Mouse (Mus musculus) liver, postnatal 0 days (tissue): ENCODE measurements around the gene Trp53i11. TPM values are rescaled to one million over a fixed set of nuclear protein-coding genes. Genes with fewer than 3 reads are reported as not detected.

Experiments
- ATAC-seq: fragments of 200-750 bp; cut with Nextera tagmentation; 2 replicates; pipeline ENCODE4 v1.8.0; 2017; ENCODE audit warnings: mild to moderate bottlenecking, moderate library complexity
- DNase-seq: peaks from one replicate; pipeline ENCODE4 v3.0.0-alpha.2; 2016
- H3K27ac ChIP-seq: fragments of 300-500 bp; sonication (generic); 2 replicates; pipeline ENCODE4 v1.5.1; 2014; ENCODE audit warnings: antibody characterized with exemption, moderate library complexity, mild to moderate bottlenecking, low read depth
- H3K27me3 ChIP-seq: fragments of 300-500 bp; sonication (generic); 2 replicates; pipeline ENCODE4 v1.6.1; 2014; ENCODE audit warnings: low read length, control low read depth, mixed read lengths; ENCODE audit not compliant: insufficient read depth
- H3K36me3 ChIP-seq: fragments of 300-500 bp; sonication (generic); replicated peaks from 2 replicates; pipeline ENCODE4 v1.6.1; 2014; ENCODE audit warnings: mild to moderate bottlenecking, control low read depth, low read length, moderate library complexity, mixed read lengths; ENCODE audit not compliant: insufficient read depth
- H3K4me1 ChIP-seq: fragments of 300-500 bp; sonication (generic); 2 replicates; pipeline ENCODE4 v1.6.1; 2014; ENCODE audit warnings: antibody characterized with exemption, mild to moderate bottlenecking, control low read depth; ENCODE audit not compliant: insufficient read depth
- H3K4me2 ChIP-seq: fragments of 300-500 bp; sonication (generic); 2 replicates; pipeline ENCODE4 v1.6.1; 2014; ENCODE audit warnings: low read depth, mild to moderate bottlenecking, low read length, moderate library complexity, mixed read lengths
- H3K4me3 ChIP-seq: fragments of 300-500 bp; sonication (generic); 2 replicates; pipeline ENCODE4 v1.5.1; 2014; ENCODE audit warnings: low read depth, low read length
- H3K9ac ChIP-seq: fragments of 300-500 bp; sonication (generic); replicated peaks from 2 replicates; pipeline ENCODE4 v1.6.1; 2014; ENCODE audit warnings: mild to moderate bottlenecking, moderate library complexity
- H3K9me3 ChIP-seq: fragments of 300-500 bp; sonication (generic); 2 replicates; pipeline ENCODE4 v1.6.1; 2016; ENCODE audit warnings: mild to moderate bottlenecking, control low read depth, low read length, mixed read lengths
- CTCF ChIP-seq: sonication (generic); IDR thresholded peaks from 2 replicates; pipeline ENCODE4 v1.5.1; 2016; ENCODE audit warnings: antibody characterized with exemption, low read depth
- EP300 ChIP-seq: IDR thresholded peaks from 2 replicates; pipeline ENCODE4 v1.6.1; 2016; ENCODE audit warnings: antibody characterized with exemption, low read depth, mild to moderate bottlenecking
- WGBS: fragments of 180-500 bp; shearing (Covaris S2); extraction: QIAGEN DNeasy Blood & Tissue Kit; methylation state at CpG from one replicate; pipeline ENCODE4 v1.1.7; 2014; ENCODE audit not compliant: insufficient replicate concordance; 5-methylcytosine and 5-hydroxymethylcytosine counted together
- polyA plus RNA-seq: library from polyadenylated mRNA; unstranded; fragments of >200 nt; fragmentation: Nextera tagmentation; extraction: Ambion mirVana; gene quantifications from 2 replicates; pipeline ENCODE4 v1.2.1, GENCODE M21; 2015

Trp53i11 gene
- polyA plus RNA-seq, 1 experiment from 2014 or later = 4.0 TPM

GRCm38 (mm10) chr2:93161914-93162664 lies 25.3 kb upstream of the Trp53i11 start:
- ATAC-seq (no peak), DNase-seq (no peak)
- Histone ChIP-seq H3K4me1 (peaks cover 16% of the 10 kb centered on the region), H3K9ac (no peak overlapping the region), H3K9me3 (no peaks in the 10 kb centered on the region), H3K4me2 (no peak overlapping the region), H3K36me3 (no peaks in the 10 kb centered on the region), H3K4me3 (no peak overlapping the region), H3K27me3 (peaks cover 3% of the 10 kb centered on the region; the same call in 1 of the 2 replicates), H3K27ac (peak overlapping the region; percentile 66)
- TF ChIP-seq EP300 (no peak), CTCF (no peak)
- 23% methylated on average over 7 of the region's 7 CpGs for WGBS

GRCm38 (mm10) chr2:93162791-93163190 lies 24.6 kb upstream of the Trp53i11 start:
- Histone ChIP-seq H3K36me3 (no peaks in the 10 kb centered on the region), H3K4me1 (peaks cover 16% of the 10 kb centered on the region), H3K4me3 (no peak overlapping the region), H3K9ac (no peak overlapping the region), H3K4me2 (no peak overlapping the region), H3K27ac (peak overlapping the region; percentile 66), H3K27me3 (peaks cover 3% of the 10 kb centered on the region; the same call in 1 of the 2 replicates), H3K9me3 (no peaks in the 10 kb centered on the region)
- 48% methylated on average over 4 of the region's 4 CpGs for WGBS
- TF ChIP-seq EP300 (no peak), CTCF (no peak)
- ATAC-seq (peak; percentile 49), DNase-seq (peak; percentile 26)

DNA sequence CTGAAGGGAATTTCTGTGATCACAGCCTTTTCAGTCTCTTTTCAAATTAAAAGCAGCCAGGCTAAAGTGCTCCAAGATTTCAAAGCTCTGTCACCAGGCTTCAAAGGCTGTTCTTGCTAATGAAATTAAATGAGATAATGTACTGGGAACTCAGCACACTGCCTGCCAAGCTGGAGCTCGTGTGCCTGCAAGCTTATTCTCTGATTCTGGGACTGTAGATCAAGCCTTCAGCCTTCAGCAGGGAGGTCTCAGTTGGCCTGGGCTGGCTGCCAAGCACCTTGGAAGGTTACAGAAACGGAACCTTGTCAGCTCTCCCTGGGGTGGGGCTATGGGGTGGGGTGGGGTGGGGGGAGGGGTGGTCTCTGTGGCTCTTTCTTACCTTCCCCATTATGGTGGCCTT lies 24.0 kb upstream of the Trp53i11 start:
- no peaks in the 10 kb centered on the region for H3K36me3 ChIP-seq
- H3K27me3 ChIP-seq = peaks cover 3% of the 10 kb centered on the region; the same call in 1 of the 2 replicates
- H3K4me3 ChIP-seq = no peak overlapping the region
- DNase-seq = peak; percentile 42
- H3K4me2 ChIP-seq = no peak overlapping the region
- WGBS = 16% methylated on average over 2 of the region's 2 CpGs
- no peak overlapping the region for H3K9ac ChIP-seq
- no peak for ATAC-seq
- no peak for TF ChIP-seq EP300
- no peak for TF ChIP-seq CTCF
- H3K9me3 ChIP-seq = no peaks in the 10 kb centered on the region
- H3K27ac ChIP-seq = peak overlapping the region; percentile 61; the same call in 1 of the 2 replicates
- H3K4me1 ChIP-seq = peaks cover 16% of the 10 kb centered on the region

- ATAC-seq = no peak
- 69% methylated on average over 6 of the region's 6 CpGs for whole genome bisulfite sequencing
Measured at GRCm38 (mm10) chr2:93163750-93164335, 23.5 kb upstream of the Trp53i11 start.

GRCm38 (mm10) chr2:93166295-93166694 lies 21.1 kb upstream of the Trp53i11 start:
- Histone ChIP-seq H3K27me3 (no peaks in the 10 kb centered on the region), H3K4me1 (peaks cover 16% of the 10 kb centered on the region), H3K4me3 (no peak overlapping the region), H3K27ac (no peak overlapping the region), H3K36me3 (no peaks in the 10 kb centered on the region), H3K4me2 (no peak overlapping the region), H3K9ac (no peak overlapping the region), H3K9me3 (no peaks in the 10 kb centered on the region)
- WGBS = 69% methylated on average over 6 of the region's 6 CpGs
- DNase-seq (no peak), ATAC-seq (no peak)
- TF ChIP-seq CTCF (no peak), EP300 (no peak)

More at GRCm38 (mm10) chr2:93163750-93164335, 23.5 kb upstream of the Trp53i11 start:
- Histone ChIP-seq H3K27me3 (peaks cover 3% of the 10 kb centered on the region; the same call in 1 of the 2 replicates), H3K9ac (no peak overlapping the region), H3K36me3 (no peaks in the 10 kb centered on the region), H3K9me3 (no peaks in the 10 kb centered on the region), H3K4me2 (no peak overlapping the region), H3K4me3 (no peak overlapping the region), H3K4me1 (peaks cover 16% of the 10 kb centered on the region), H3K27ac (no peak overlapping the region; the same call in 1 of the 2 replicates)
- no peak for DNase-seq
- TF ChIP-seq CTCF (no peak), EP300 (no peak)

DNA sequence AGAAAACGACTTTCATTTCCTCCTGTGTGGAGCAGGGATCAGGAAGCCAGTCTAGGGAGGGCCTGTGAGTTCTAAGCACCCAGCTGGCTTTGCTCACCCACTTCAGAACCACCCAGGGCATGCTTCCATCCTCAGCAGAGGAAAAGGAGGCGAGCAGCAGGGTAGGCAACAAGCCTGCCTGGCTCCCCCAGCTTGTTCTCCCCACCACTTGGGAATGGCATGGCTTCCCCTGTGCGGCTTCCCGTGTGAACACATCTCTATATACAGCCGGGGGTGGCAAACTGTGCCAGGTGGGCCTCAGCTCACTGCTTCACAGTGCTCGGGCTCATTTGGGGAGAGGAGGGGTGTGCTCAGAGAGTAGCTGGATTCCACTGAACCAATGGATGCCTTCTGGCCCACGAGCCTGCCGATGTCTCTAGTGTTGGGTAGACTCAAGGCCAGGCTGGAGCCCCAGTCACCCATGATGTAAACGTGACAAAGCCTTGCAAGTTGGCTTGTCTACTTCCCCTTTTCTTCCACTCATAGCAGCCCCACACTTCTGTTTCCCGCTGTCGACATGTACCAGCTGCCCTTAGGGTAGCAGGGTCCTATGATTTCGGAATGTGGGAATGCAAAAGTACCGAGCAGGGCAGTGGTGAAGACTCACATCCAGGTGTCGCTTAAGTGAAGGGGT lies 20.5 kb upstream of the Trp53i11 start:
- H3K9me3 ChIP-seq = no peaks in the 10 kb centered on the region
- H3K36me3 ChIP-seq = no peaks in the 10 kb centered on the region
- no peak overlapping the region for H3K9ac ChIP-seq
- no peak overlapping the region for H3K27ac ChIP-seq
- DNase-seq = no peak
- no peak overlapping the region for H3K4me2 ChIP-seq
- no peak overlapping the region for H3K4me3 ChIP-seq
- H3K4me1 ChIP-seq = peaks cover 11% of the 10 kb centered on the region
- H3K27me3 ChIP-seq = no peaks in the 10 kb centered on the region
- ATAC-seq = no peak; the same call in 1 of the 2 replicates
- WGBS = 54% methylated on average over 14 of the region's 14 CpGs
- TF ChIP-seq CTCF (no peak), EP300 (no peak)
